In the genomic region with DNA sequence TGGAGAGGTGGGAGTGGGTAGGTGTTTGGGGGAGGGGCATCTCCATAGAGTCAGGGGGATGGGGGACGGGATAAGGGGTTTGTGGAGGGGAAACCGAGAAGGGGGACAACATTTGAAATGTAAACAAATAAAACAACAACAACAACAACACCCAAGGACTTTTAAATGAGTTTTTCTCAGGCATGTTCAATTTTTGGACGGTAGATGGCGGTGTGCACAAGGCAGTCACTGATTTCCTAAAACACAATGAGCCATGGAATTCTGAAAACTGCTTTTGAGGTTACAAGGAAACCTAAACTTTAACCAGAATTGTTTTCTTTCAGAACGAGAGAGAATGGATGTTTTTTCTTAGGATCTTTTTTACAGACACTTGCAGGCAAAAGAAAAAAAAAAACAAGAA, we compare ENCODE assay signal across 8 mouse cellular contexts.
DNase-seq lines count a peak whose midpoint lies in the region; ATAC-seq and TF ChIP-seq lines count a peak whose summit lies in the region.
"Not testable (repeated sequence)": the region's sequence is repeated elsewhere in the genome, so short reads cannot be mapped to it uniquely, and the experiment has no call there.

No protein-coding gene starts in this region.

- 6% methylated on average over 5 of the region's 5 CpGs for whole genome bisulfite sequencing in forebrain, postnatal 0 days
- WGBS in stomach, postnatal 0 days = 4% methylated on average over 5 of the region's 5 CpGs

- H3K4me2 ChIP-seq in forebrain, postnatal 0 days (ENCODE audit: low read depth); stomach, postnatal 0 days (replicated peaks; ENCODE audit: low read depth): not testable (repeated sequence)

- H3K27ac ChIP-seq in forebrain, postnatal 0 days (ENCODE audit: low read depth, low read length); left cerebral cortex, adult 2 months; stomach, postnatal 0 days (replicated peaks): not testable (repeated sequence)

- H3K4me3 ChIP-seq in forebrain, postnatal 0 days (ENCODE audit: low read depth, low read length); left cerebral cortex, adult 2 months; stomach, postnatal 0 days (ENCODE audit: low read depth, low read length): not testable (repeated sequence)

- not testable (repeated sequence) for H3K4me1 ChIP-seq in forebrain, postnatal 0 days (ENCODE audit: insufficient read depth); stomach, postnatal 0 days (replicated peaks; ENCODE audit: control insufficient read depth, insufficient read depth)

- TF ChIP-seq EP300 in stomach, postnatal 0 days (optimal IDR thresholded peaks at IDR 0.05) = not testable (repeated sequence)

- H3K9ac ChIP-seq in forebrain, postnatal 0 days; stomach, postnatal 0 days (ENCODE audit: low read length): not testable (repeated sequence)

- not testable (repeated sequence) for ATAC-seq in forebrain, postnatal 0 days; stomach, postnatal 0 days (ENCODE audit: low FRiP score, low TSS enrichment)

- H3K27me3 ChIP-seq in forebrain, postnatal 0 days (ENCODE audit: insufficient read depth, low read length); stomach, postnatal 0 days (ENCODE audit: control insufficient read depth, insufficient read depth, low read length): not testable (repeated sequence)

- not testable (repeated sequence) for H3K36me3 ChIP-seq in forebrain, postnatal 0 days (ENCODE audit: insufficient read depth); stomach, postnatal 0 days (ENCODE audit: control insufficient read depth, insufficient read depth, low read length)

- peak; percentile 60 for TF ChIP-seq CTCF in forebrain, postnatal 0 days (IDR thresholded peaks at IDR 0.05; ENCODE audit: low read depth)
- peak; percentile 43 for TF ChIP-seq CTCF in left cerebral cortex, adult 2 months (IDR thresholded peaks at IDR 0.05)
- peak; percentile 61 for TF ChIP-seq CTCF in stomach, postnatal 0 days (IDR thresholded peaks at IDR 0.05; ENCODE audit: low read depth)

- H3K9me3 ChIP-seq in forebrain, postnatal 0 days (ENCODE audit: low read length); stomach, postnatal 0 days (ENCODE audit: control insufficient read depth, low read length): not testable (repeated sequence)

- DNase-seq in 416B (ENCODE audit: low read depth) = peak; percentile 5
- DNase-seq in R1 (ENCODE audit: low read depth, low spot score) = peak; percentile 16
- peak; percentile 2 to 13 for DNase-seq in cerebellum, postnatal 25 days
- DNase-seq in forebrain, postnatal 0 days = peak; percentile 23
- DNase-seq in induced T-regulatory cell, adult 2 months (ENCODE audit: low read depth) = peak; percentile 0
- not testable (repeated sequence) for DNase-seq in left cerebral cortex, adult 2 months (ENCODE audit: extremely low spot score in 1 of 2, low spot score in 2 of 2); stomach, postnatal 0 days (ENCODE audit: low spot score)
- peak; percentile 1 for DNase-seq in mesoderm, embryonic 11.5 days (ENCODE audit: low read depth, low spot score)

- intact Hi-C loops in left cerebral cortex, adult 2 months (cut with DNase I) = loop anchor here (2.0 kb wide), 1 partner anchor 100 kb away; no protein-coding TSS in a partner anchor
